Mouse (Mus musculus) ES-Bruce4 (cell line): Measurements from ENCODE around the gene Orai3. TPM values are rescaled to one million over a fixed set of nuclear protein-coding genes. Genes with fewer than 3 reads are reported as not detected.

Experiments
- H3K27ac ChIP-seq: 2 replicates; pipeline ENCODE4 v1.5.1; 2012; ENCODE audit warnings: low read length, inconsistent platforms; ENCODE audit not compliant: insufficient read depth
- H3K27me3 ChIP-seq: 2 replicates; pipeline ENCODE4 v1.6.1; 2012; ENCODE audit warnings: mild to moderate bottlenecking, low read length, inconsistent platforms; ENCODE audit not compliant: control insufficient read depth, poor library complexity, insufficient read depth, severe bottlenecking
- H3K36me3 ChIP-seq: 2 replicates; pipeline ENCODE4 v1.6.1; 2012; ENCODE audit warnings: inconsistent platforms, mild to moderate bottlenecking, low read length, moderate library complexity; ENCODE audit not compliant: control insufficient read depth, poor library complexity, insufficient read depth, severe bottlenecking
- H3K4me1 ChIP-seq: one replicate; pipeline ENCODE4 v1.8.1; 2011; ENCODE audit warnings: low read length; ENCODE audit not compliant: control insufficient read depth, insufficient read depth
- H3K4me3 ChIP-seq: 2 replicates; pipeline ENCODE4 v1.5.1; 2011; ENCODE audit warnings: low read depth, mild to moderate bottlenecking, low read length
- H3K9ac ChIP-seq: 2 replicates; pipeline ENCODE4 v1.6.1; 2012; ENCODE audit warnings: low read depth, mild to moderate bottlenecking, inconsistent platforms; ENCODE audit not compliant: poor library complexity, severe bottlenecking
- H3K9me3 ChIP-seq: replicated peaks from 2 replicates; pipeline ENCODE4 v1.6.1; 2012; ENCODE audit warnings: mild to moderate bottlenecking, low read length, inconsistent platforms; ENCODE audit not compliant: control insufficient read depth, poor library complexity, insufficient read depth, severe bottlenecking
- CTCF ChIP-seq: IDR thresholded peaks from one replicate; pipeline ENCODE4 v1.8.1; 2011; ENCODE audit warnings: low read depth, low read length
- EP300 ChIP-seq: IDR thresholded peaks from 2 replicates; pipeline ENCODE4 v1.6.1; 2011; ENCODE audit warnings: low read depth, low read length; ENCODE audit not compliant: insufficient read depth
- POLR2A ChIP-seq: IDR thresholded peaks from one replicate; pipeline ENCODE4 v1.8.1; 2011; ENCODE audit warnings: low read length; ENCODE audit not compliant: insufficient read depth
- polyA plus RNA-seq: library from polyadenylated mRNA; stranded (reverse); fragments of >200 nt; gene quantifications from 2 replicates; pipeline ENCODE4 v1.2.4, GENCODE M21; 2011; ENCODE audit warnings: low read depth; ENCODE audit not compliant: missing spikeins, insufficient read depth, insufficient read length

The Orai3 gene
- polyA plus RNA-seq, 1 experiment, result 20.2 TPM

GRCm38 (mm10) chr7:127810650-127811049, 41.0 kb downstream of the Orai3 start:
- Histone ChIP-seq H3K4me3 (peak overlapping the region; percentile 51), H3K4me1 (no peaks in the 10 kb centered on the region), H3K9ac (0 out of 2 replicates have a peak overlapping the region, but pooled peaks have one; percentile 19), H3K36me3 (no peaks in the 10 kb centered on the region), H3K27me3 (no peaks in the 10 kb centered on the region), H3K27ac (no peak overlapping the region), H3K9me3 (no peaks in the 10 kb centered on the region)
- TF ChIP-seq EP300, result no peak
- no peak for TF ChIP-seq CTCF
- TF ChIP-seq POLR2A, result no peak

- Histone ChIP-seq H3K9me3 (no peaks in the 10 kb centered on the region), H3K36me3 (no peaks in the 10 kb centered on the region), H3K27ac (no peak overlapping the region), H3K9ac (0 out of 2 replicates have a peak overlapping the region, but pooled peaks have one; percentile 19), H3K4me1 (no peaks in the 10 kb centered on the region), H3K4me3 (peak overlapping the region; percentile 51), H3K27me3 (no peaks in the 10 kb centered on the region)
- TF ChIP-seq CTCF (no peak), POLR2A (no peak), EP300 (no peak)
These were observed 41.6 kb downstream of the Orai3 start for GRCm38 (mm10) chr7:127811240-127811639.

GRCm38 (mm10) chr7:127812292-127812691, 42.7 kb downstream of the Orai3 start:
- Histone ChIP-seq H3K36me3 (no peaks in the 10 kb centered on the region), H3K4me1 (no peaks in the 10 kb centered on the region), H3K27ac (no peak overlapping the region), H3K9ac (no peak overlapping the region), H3K4me3 (no peak overlapping the region), H3K27me3 (no peaks in the 10 kb centered on the region), H3K9me3 (no peaks in the 10 kb centered on the region)
- TF ChIP-seq CTCF (no peak), POLR2A (no peak), EP300 (no peak)

- H3K27ac ChIP-seq, result no peak overlapping the region
- H3K36me3 ChIP-seq, result no peaks in the 10 kb centered on the region
- no peak overlapping the region for H3K4me3 ChIP-seq
- no peaks in the 10 kb centered on the region for H3K4me1 ChIP-seq
- H3K9ac ChIP-seq, result no peak overlapping the region
- TF ChIP-seq POLR2A (no peak), EP300 (no peak), CTCF (no peak)
- H3K9me3 ChIP-seq, result no peaks in the 10 kb centered on the region
- H3K27me3 ChIP-seq, result no peaks in the 10 kb centered on the region
These were observed 44.2 kb downstream of the Orai3 start for GRCm38 (mm10) chr7:127813821-127814220.

GRCm38 (mm10) chr7:127814241-127814921, 44.8 kb downstream of the Orai3 start:
- no peak overlapping the region; the same call in 1 of the 2 replicates for H3K4me3 ChIP-seq
- H3K27ac ChIP-seq, result no peak overlapping the region

GRCm38 (mm10) chr7:127815116-127815665, 45.6 kb downstream of the Orai3 start:
- H3K27me3 ChIP-seq, result no peaks in the 10 kb centered on the region
- TF ChIP-seq POLR2A (no peak), EP300 (no peak), CTCF (no peak)
- H3K27ac ChIP-seq, result no peak overlapping the region
- no peaks in the 10 kb centered on the region for H3K9me3 ChIP-seq
- no peaks in the 10 kb centered on the region for H3K4me1 ChIP-seq
- no peak overlapping the region for H3K4me3 ChIP-seq
- no peak overlapping the region for H3K9ac ChIP-seq
- H3K36me3 ChIP-seq, result no peaks in the 10 kb centered on the region

More at GRCm38 (mm10) chr7:127814241-127814921, 44.8 kb downstream of the Orai3 start:
- Histone ChIP-seq H3K9ac (0 out of 2 replicates have a peak overlapping the region, but pooled peaks have one; percentile 8), H3K36me3 (no peaks in the 10 kb centered on the region), H3K9me3 (no peaks in the 10 kb centered on the region), H3K27me3 (no peaks in the 10 kb centered on the region), H3K4me1 (no peaks in the 10 kb centered on the region)
- no peak for TF ChIP-seq CTCF
- TF ChIP-seq POLR2A, result no peak
- no peak for TF ChIP-seq EP300
